Mouse (Mus musculus): ENCODE results near the gene Bbip1. TPM values are rescaled to one million over a fixed set of nuclear protein-coding genes. Genes with fewer than 3 reads are reported as not detected.

The Bbip1 gene
- polyA plus RNA-seq, 1 experiment from 2014 or later: 113 TPM

GRCm38 (mm10) chr19:53886576-53887370, 57.7 kb downstream of the Bbip1 start:
- Histone ChIP-seq H3K4me3 (no peak overlapping the region), H3K27ac (no peak overlapping the region), H3K9ac (no peak overlapping the region), H3K36me3 (no peaks in the 10 kb centered on the region), H3K4me1 (0 out of 2 replicates have a peak, but pooled peaks cover 4% of the 10 kb centered on the region), H3K4me2 (replicated peaks) (no peak overlapping the region), H3K27me3 (no peaks in the 10 kb centered on the region), H3K9me3 (replicated peaks) (no peaks in the 10 kb centered on the region)
- ATAC-seq (ENCODE audit: low FRiP score): no peak
- whole genome bisulfite sequencing: 94% methylated on average over 10 of the region's 10 CpGs

GRCm38 (mm10) chr19:53885450-53885849, 59.0 kb downstream of the Bbip1 start:
- 51% methylated on average over 10 of the region's 10 CpGs for WGBS
- Histone ChIP-seq H3K27ac (no peak overlapping the region), H3K4me2 (replicated peaks) (no peak overlapping the region), H3K9ac (no peak overlapping the region), H3K4me1 (no peaks in the 10 kb centered on the region), H3K9me3 (replicated peaks) (no peaks in the 10 kb centered on the region), H3K4me3 (no peak overlapping the region), H3K27me3 (no peaks in the 10 kb centered on the region), H3K36me3 (no peaks in the 10 kb centered on the region)
- ATAC-seq (ENCODE audit: low FRiP score): no peak

- H3K36me3 ChIP-seq: no peaks in the 10 kb centered on the region
- H3K4me1 ChIP-seq: no peaks in the 10 kb centered on the region
- WGBS: 49% methylated on average over 5 of the region's 5 CpGs
- ATAC-seq (ENCODE audit: low FRiP score): no peak
- no peak overlapping the region for H3K27ac ChIP-seq
- no peak overlapping the region for H3K9ac ChIP-seq
- no peak overlapping the region for H3K4me3 ChIP-seq
- H3K9me3 ChIP-seq (replicated peaks): no peaks in the 10 kb centered on the region
- H3K4me2 ChIP-seq (replicated peaks): no peak overlapping the region
- no peaks in the 10 kb centered on the region for H3K27me3 ChIP-seq
Observed at GRCm38 (mm10) chr19:53881786-53882185, 62.6 kb downstream of the Bbip1 start.

- H3K4me1 ChIP-seq: no peaks in the 10 kb centered on the region
- no peaks in the 10 kb centered on the region for H3K27me3 ChIP-seq
- H3K9ac ChIP-seq: no peak overlapping the region
- WGBS: 79% methylated on average over 1 of the region's 1 CpGs
- no peaks in the 10 kb centered on the region for H3K9me3 ChIP-seq (replicated peaks)
- no peak overlapping the region for H3K4me2 ChIP-seq (replicated peaks)
- ATAC-seq (ENCODE audit: low FRiP score): no peak
- no peak overlapping the region for H3K4me3 ChIP-seq
- H3K27ac ChIP-seq: no peak overlapping the region
- H3K36me3 ChIP-seq: no peaks in the 10 kb centered on the region
Observed at GRCm38 (mm10) chr19:53880460-53880859, 64.0 kb downstream of the Bbip1 start.

Other genes with a start within 250 kb of the Bbip1 start
- 103 and 113 TPM in 2 replicates for gene Pdcd4, start 52.4 kb downstream of the Bbip1 start, polyA plus RNA-seq (2016; fragmentation: Nextera tagmentation; extraction: Ambion mirVana)
- gene Shoc2, start 321 bp downstream of the Bbip1 start, polyA plus RNA-seq (2016; fragmentation: Nextera tagmentation; extraction: Ambion mirVana): 73.3 and 77.5 TPM in 2 replicates
- gene Adra2a, start 99.5 kb upstream of the Bbip1 start, polyA plus RNA-seq (2016; fragmentation: Nextera tagmentation; extraction: Ambion mirVana): 4.1 and 4.9 TPM in 2 replicates